Mouse (Mus musculus) spleen, adult 2 months (tissue): Measurements from ENCODE around the gene Fam3c.

ENCODE experiments used
- CTCF ChIP-seq: fragments of 200-500 bp; IDR thresholded peaks from 2 replicates; pipeline ENCODE4 v1.5.1; 2011; ENCODE audit warnings: mild to moderate bottlenecking, inconsistent platforms; ENCODE audit not compliant: insufficient read depth, insufficient read length, insufficient replicate concordance; ENCODE audit errors: extremely low read depth
- POLR2A ChIP-seq: fragments of 200-500 bp; IDR thresholded peaks from 2 replicates; pipeline ENCODE4 v1.6.1; 2011; ENCODE audit warnings: low read depth, low read length, inconsistent platforms

- TF ChIP-seq POLR2A: no peak
- no peak for TF ChIP-seq CTCF
Measured at GRCm38 (mm10) chr6:22332548-22332947, 23.5 kb downstream of the Fam3c start.
